In the genomic region with DNA sequence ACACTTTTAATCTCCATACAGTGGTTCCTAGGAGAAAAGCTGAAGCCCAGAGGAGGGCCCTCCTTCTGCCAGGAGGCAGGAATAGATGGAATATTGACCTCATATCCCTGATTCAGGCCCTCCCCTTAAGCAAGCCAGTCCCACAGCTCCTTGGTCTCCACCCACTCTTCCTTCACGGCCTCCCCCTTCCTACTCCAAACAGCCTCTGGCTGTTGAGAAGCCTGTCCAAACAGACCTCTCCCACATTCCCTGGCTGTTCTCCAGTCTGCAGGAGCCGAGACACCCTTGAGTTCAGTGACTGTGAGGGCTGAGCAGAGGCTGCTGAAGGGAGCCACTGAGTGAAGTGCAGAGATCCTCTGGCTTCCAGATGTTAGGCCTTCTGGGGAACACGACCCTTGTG, we compare ENCODE assay signal across 7 mouse cellular contexts. TPM values are rescaled to one million over a fixed set of nuclear protein-coding genes. Genes with fewer than 3 reads are reported as not detected.
DNase-seq lines count a peak whose midpoint lies in the region; ATAC-seq lines count a peak whose summit lies in the region.

A gene (plus strand): TSS at position 194 of the 400 bp plus-strand sequence.

- H3K9me3 ChIP-seq in heart, embryonic 14.5 days (ENCODE audit: control insufficient read depth, low read length), result no peaks in the 10 kb centered on the region
- H3K9me3 ChIP-seq in limb, embryonic 10.5 days (replicated peaks), result no peaks in the 10 kb centered on the region
- H3K9me3 ChIP-seq in stomach, embryonic 16.5 days (replicated peaks; ENCODE audit: control insufficient read depth, low read length), result no peaks in the 10 kb centered on the region
- H3K9me3 ChIP-seq in midbrain, embryonic 15.5 days, result no peaks in the 10 kb centered on the region

- no peak within 1 kb of the TSS for H3K4me3 ChIP-seq in heart, embryonic 14.5 days (ENCODE audit: control insufficient read depth in 1 of 2, insufficient read depth in 1 of 2, low read depth in 1 of 2, low read length in 2 of 2)
- no peak within 1 kb of the TSS for H3K4me3 ChIP-seq in limb, embryonic 10.5 days
- H3K4me3 ChIP-seq in stomach, embryonic 16.5 days (replicated peaks; ENCODE audit: low read length), result no peak within 1 kb of the TSS
- H3K4me3 ChIP-seq in midbrain, embryonic 15.5 days, result no peak within 1 kb of the TSS

- peak within 1 kb of the TSS; percentile 80 to 83 for H3K27ac ChIP-seq in heart, embryonic 14.5 days (replicated peaks in 1 of 2; ENCODE audit: control insufficient read depth in 1 of 2, insufficient read depth in 1 of 2, low read depth in 2 of 2, low read length in 2 of 2)
- H3K27ac ChIP-seq in limb, embryonic 10.5 days, result peak within 1 kb of the TSS; percentile 36; the same call in 1 of the 2 replicates
- peak within 1 kb of the TSS; percentile 90 for H3K27ac ChIP-seq in stomach, embryonic 16.5 days (ENCODE audit: low read length)
- no peak within 1 kb of the TSS for H3K27ac ChIP-seq in midbrain, embryonic 15.5 days

- no peak within 1 kb of the TSS for H3K4me2 ChIP-seq in heart, embryonic 14.5 days (ENCODE audit: low read length)
- H3K4me2 ChIP-seq in stomach, embryonic 16.5 days (ENCODE audit: low read depth, low read length), result no peak within 1 kb of the TSS
- no peak within 1 kb of the TSS for H3K4me2 ChIP-seq in midbrain, embryonic 15.5 days

- peak; percentile 66; the same call in 1 of the 2 replicates for ATAC-seq in heart, embryonic 14.5 days (ENCODE audit: insufficient number of reproducible peaks, insufficient read depth, low FRiP score, low read depth)
- ATAC-seq in stomach, embryonic 16.5 days (ENCODE audit: insufficient read depth, low FRiP score), result peak; percentile 84
- no peak for ATAC-seq in midbrain, embryonic 15.5 days (replicated peaks)

- no peaks in the 10 kb centered on the region for H3K36me3 ChIP-seq in heart, embryonic 14.5 days (ENCODE audit: control insufficient read depth, insufficient read depth, low read length)
- H3K36me3 ChIP-seq in limb, embryonic 10.5 days, result no peaks in the 10 kb centered on the region
- H3K36me3 ChIP-seq in stomach, embryonic 16.5 days (ENCODE audit: control insufficient read depth, insufficient read depth, low read length), result no peaks in the 10 kb centered on the region
- no peaks in the 10 kb centered on the region for H3K36me3 ChIP-seq in midbrain, embryonic 15.5 days (replicated peaks)

- 29% methylated on average over 3 of the region's 3 CpGs for WGBS in heart, embryonic 14.5 days
- 42% methylated on average over 3 of the region's 3 CpGs for WGBS in limb, embryonic 10.5 days
- WGBS in stomach, embryonic 16.5 days, result 18% methylated on average over 3 of the region's 3 CpGs
- WGBS in midbrain, embryonic 15.5 days, result 55% methylated on average over 3 of the region's 3 CpGs

- no peaks in the 10 kb centered on the region for H3K27me3 ChIP-seq in heart, embryonic 14.5 days (ENCODE audit: control insufficient read depth, insufficient read depth, low read length)
- no peaks in the 10 kb centered on the region for H3K27me3 ChIP-seq in limb, embryonic 10.5 days (ENCODE audit: low read depth, poor library complexity, severe bottlenecking)
- no peaks in the 10 kb centered on the region for H3K27me3 ChIP-seq in stomach, embryonic 16.5 days (ENCODE audit: control insufficient read depth, insufficient read depth, low read length)
- no peaks in the 10 kb centered on the region for H3K27me3 ChIP-seq in midbrain, embryonic 15.5 days (replicated peaks)

- no peak within 1 kb of the TSS for H3K9ac ChIP-seq in heart, embryonic 14.5 days (ENCODE audit: low read length)
- H3K9ac ChIP-seq in stomach, embryonic 16.5 days (ENCODE audit: low read length), result peak within 1 kb of the TSS; percentile 18; the same call in 1 of the 2 replicates
- no peak within 1 kb of the TSS for H3K9ac ChIP-seq in midbrain, embryonic 15.5 days

- peak; percentile 44 for DNase-seq in R1 (ENCODE audit: low read depth, low spot score)
- DNase-seq in brain, adult 2 months (ENCODE audit: low read depth, low spot score), result peak; percentile 43
- DNase-seq in limb, embryonic 10.5 days (ENCODE audit: low spot score), result no peak
- no peak for DNase-seq in layer of hippocampus, adult 9-10 months (ENCODE audit: low spot score)

- peaks cover 42 to 45% of the 10 kb centered on the region in 2 experiments for H3K4me1 ChIP-seq in heart, embryonic 14.5 days (ENCODE audit: control insufficient read depth in 2 of 2, insufficient read depth in 2 of 2, low read length in 2 of 2)
- peaks cover 26% of the 10 kb centered on the region for H3K4me1 ChIP-seq in limb, embryonic 10.5 days
- peaks cover 45% of the 10 kb centered on the region for H3K4me1 ChIP-seq in stomach, embryonic 16.5 days (ENCODE audit: control insufficient read depth, insufficient read depth, low read length)
- no peaks in the 10 kb centered on the region for H3K4me1 ChIP-seq in midbrain, embryonic 15.5 days

RNA-seq across cellular contexts. Expression of the gene that starts here (rescaled TPM):
- polyA plus RNA-seq in heart, embryonic 14.5 days (2014; fragmentation: Nextera tagmentation; extraction: Ambion mirVana), result 0.81 and 1.5 TPM in 2 replicates
- polyA plus RNA-seq in limb, embryonic 10.5 days (2016; fragmentation: Nextera tagmentation; extraction: Ambion mirVana), result 0.35 and 0.40 TPM in 2 replicates
- 1.6 and 2.2 TPM in 2 replicates for polyA plus RNA-seq in stomach, embryonic 16.5 days (2015; fragmentation: Nextera tagmentation; extraction: Ambion mirVana)
- polyA plus RNA-seq in midbrain, embryonic 15.5 days (2015; fragmentation: Nextera tagmentation; extraction: Ambion mirVana), result 0.50 and 0.61 TPM in 2 replicates

Comparison
In these comparisons a context has a peak if more than half of its experiments do, and no peak if none do; other contexts are left out.
1. DNase-seq: peak in R1 (single experiment) and brain, adult 2 months (single experiment); none in limb, embryonic 10.5 days (single experiment) and layer of hippocampus, adult 9-10 months (single experiment).